In genomic region chr11:79116665-79117064, GRCm38 (mm10) we compare ENCODE assay signal across 8 mouse cellular contexts. TPM values are rescaled to one million over a fixed set of nuclear protein-coding genes. Genes with fewer than 3 reads are reported as not detected.
DNase-seq lines count a peak whose midpoint lies in the region; ATAC-seq and TF ChIP-seq lines count a peak whose summit lies in the region.

No protein-coding gene starts in this region.

- H3K4me3 ChIP-seq in heart, embryonic 12.5 days = no peak overlapping the region
- no peak overlapping the region for H3K4me3 ChIP-seq in heart, adult 2 months
- no peak overlapping the region for H3K4me3 ChIP-seq in hindbrain, embryonic 13.5 days
- H3K4me3 ChIP-seq in neural tube, embryonic 12.5 days = no peak overlapping the region

- no peak overlapping the region for H3K4me2 ChIP-seq in heart, embryonic 12.5 days
- H3K4me2 ChIP-seq in hindbrain, embryonic 13.5 days = no peak overlapping the region
- 0 out of 2 replicates have a peak overlapping the region, but pooled peaks have one; percentile 22 for H3K4me2 ChIP-seq in neural tube, embryonic 12.5 days (replicated peaks)

- intact Hi-C loops in heart, adult 2 months (cut with DNase I) = no loop called here

- TF ChIP-seq EP300 in heart, adult 2 months (IDR thresholded peaks at IDR 0.05; ENCODE audit: insufficient read depth, low read depth, low read length) = no peak

- no peak for DNase-seq in heart, adult 2 months
- DNase-seq in cerebellum, postnatal 10 days = peak; percentile 71 to 85
- no peak for DNase-seq in adrenal gland, postnatal 36 days
- DNase-seq in B cell, adult 2 months = no peak
- DNase-seq in adrenal gland, postnatal 14 days = no peak

- WGBS in heart, embryonic 12.5 days = 39% methylated on average over 9 of the region's 9 CpGs
- WGBS in heart, adult 2 months = 74% methylated on average over 9 of the region's 9 CpGs
- 12% methylated on average over 9 of the region's 9 CpGs for WGBS in hindbrain, embryonic 13.5 days
- 9% methylated on average over 9 of the region's 9 CpGs for WGBS in neural tube, embryonic 12.5 days

- ATAC-seq in heart, embryonic 12.5 days (ENCODE audit: insufficient number of reproducible peaks, low FRiP score) = no peak
- peak; percentile 32; the same call in 1 of the 2 replicates for ATAC-seq in hindbrain, embryonic 13.5 days (ENCODE audit: low FRiP score)
- 0 out of 2 replicates have a peak, but pooled peaks have one; percentile 37 for ATAC-seq in neural tube, embryonic 12.5 days (ENCODE audit: low FRiP score, low read depth)

- H3K9me3 ChIP-seq in heart, embryonic 12.5 days (replicated peaks) = no peaks in the 10 kb centered on the region
- no peaks in the 10 kb centered on the region for H3K9me3 ChIP-seq in hindbrain, embryonic 13.5 days
- H3K9me3 ChIP-seq in neural tube, embryonic 12.5 days = no peaks in the 10 kb centered on the region

- no peak overlapping the region for H3K27ac ChIP-seq in heart, embryonic 12.5 days (ENCODE audit: poor library complexity, severe bottlenecking)
- H3K27ac ChIP-seq in heart, adult 2 months = no peak overlapping the region
- H3K27ac ChIP-seq in hindbrain, embryonic 13.5 days = peak overlapping the region; percentile 70
- no peak overlapping the region for H3K27ac ChIP-seq in neural tube, embryonic 12.5 days

- H3K27me3 ChIP-seq in heart, embryonic 12.5 days (replicated peaks) = no peaks in the 10 kb centered on the region
- no peaks in the 10 kb centered on the region for H3K27me3 ChIP-seq in heart, adult 2 months (ENCODE audit: control insufficient read depth, insufficient read depth, low read length)
- no peaks in the 10 kb centered on the region for H3K27me3 ChIP-seq in hindbrain, embryonic 13.5 days
- H3K27me3 ChIP-seq in neural tube, embryonic 12.5 days (replicated peaks) = no peaks in the 10 kb centered on the region

- TF ChIP-seq POLR2A in heart, adult 2 months (IDR thresholded peaks at IDR 0.05; ENCODE audit: insufficient read depth, low read depth, low read length) = no peak

- no peaks in the 10 kb centered on the region for H3K36me3 ChIP-seq in heart, embryonic 12.5 days
- no peaks in the 10 kb centered on the region for H3K36me3 ChIP-seq in heart, adult 2 months (ENCODE audit: control insufficient read depth, insufficient read depth, low read length)
- no peaks in the 10 kb centered on the region for H3K36me3 ChIP-seq in hindbrain, embryonic 13.5 days
- no peaks in the 10 kb centered on the region for H3K36me3 ChIP-seq in neural tube, embryonic 12.5 days

- H3K4me1 ChIP-seq in heart, embryonic 12.5 days (replicated peaks) = peaks cover 65% of the 10 kb centered on the region
- H3K4me1 ChIP-seq in heart, adult 2 months (ENCODE audit: control insufficient read depth, insufficient read depth, low read length) = peaks cover 21% of the 10 kb centered on the region
- peaks cover 46% of the 10 kb centered on the region for H3K4me1 ChIP-seq in hindbrain, embryonic 13.5 days (replicated peaks)
- H3K4me1 ChIP-seq in neural tube, embryonic 12.5 days = peaks cover 36% of the 10 kb centered on the region

- no peak for TF ChIP-seq CTCF in heart, adult 2 months (IDR thresholded peaks at IDR 0.05)

- 0 out of 2 replicates have a peak overlapping the region, but pooled peaks have one; percentile 6 for H3K9ac ChIP-seq in heart, embryonic 12.5 days
- no peak overlapping the region for H3K9ac ChIP-seq in heart, adult 2 months (ENCODE audit: low read depth, low read length)
- peak overlapping the region; percentile 13; the same call in 1 of the 2 replicates for H3K9ac ChIP-seq in hindbrain, embryonic 13.5 days
- H3K9ac ChIP-seq in neural tube, embryonic 12.5 days = 0 out of 2 replicates have a peak overlapping the region, but pooled peaks have one; percentile 3

- no peaks in the 10 kb centered on the region for H3K79me2 ChIP-seq in heart, adult 2 months (replicated peaks; ENCODE audit: control insufficient read depth, insufficient read depth, low read length)

RNA-seq across cellular contexts. Expression of gene Ksr1, which starts 29.5 kb away (rescaled TPM):
- polyA plus RNA-seq in heart, embryonic 12.5 days (2016; fragmentation: Nextera tagmentation; extraction: Ambion mirVana) = 3.3 and 3.5 TPM in 2 replicates
- 1 to 10 TPM; 5.1 to 7.0 TPM for total RNA-seq in heart, adult 2 months (2021)
- polyA plus RNA-seq in heart, adult 2 months (2012; rRNA removed) = 6.7 and 7.8 TPM in 2 replicates
- 3.1 and 3.5 TPM in 2 replicates for polyA plus RNA-seq in hindbrain, embryonic 13.5 days (2015; fragmentation: Nextera tagmentation; extraction: Ambion mirVana)
- 3.7 and 5.7 TPM in 2 replicates for polyA plus RNA-seq in neural tube, embryonic 12.5 days (2016; fragmentation: Nextera tagmentation; extraction: Ambion mirVana)
- total RNA-seq in adrenal gland, postnatal 36 days (2021) = 10 to 100 TPM in 1 of 2 experiments, 1 to 10 TPM in 1; 9.1 to 10.0 TPM
- total RNA-seq in adrenal gland, postnatal 14 days (2021) = 10.0 and 10.8 TPM in 2 replicates

Comparison
In these comparisons a context has a peak if more than half of its experiments do, and no peak if none do; other contexts are left out.
1. DNase-seq: peak in cerebellum, postnatal 10 days (2 of 2); none in heart, adult 2 months (0 of 2), adrenal gland, postnatal 36 days (0 of 2), B cell, adult 2 months (0 of 2) and adrenal gland, postnatal 14 days (single experiment).